Mouse (Mus musculus): ENCODE results near the gene Tmem52b.
"Not testable (repeated sequence)": the region's sequence is repeated elsewhere in the genome, so short reads cannot be mapped to it uniquely, and the experiment has no call there.

Tmem52b gene

DNA sequence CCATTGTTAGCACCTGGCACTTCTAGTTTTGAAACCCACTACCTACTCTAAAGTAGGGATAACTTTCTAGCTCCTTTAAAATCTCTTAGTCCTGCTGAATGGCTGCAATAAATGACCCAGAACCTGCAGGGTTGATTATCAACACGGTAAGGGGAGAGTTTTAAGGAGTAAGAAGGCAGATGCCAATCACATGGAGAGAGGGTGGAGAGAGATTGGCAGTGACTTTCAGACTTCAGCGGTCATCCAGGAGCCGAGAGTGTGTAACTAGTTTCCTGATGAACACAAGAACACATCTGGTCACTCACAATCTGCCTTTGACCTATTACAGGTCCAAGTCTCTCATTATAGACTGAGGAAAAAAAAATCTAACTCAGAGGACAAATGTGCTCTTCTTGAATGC lies at the start of gene Tmem52b:
TSS of gene Tmem52b (plus strand) at position 189 of the 400 bp plus-strand sequence.
- no peak for DNase-seq (ENCODE audit: extremely low spot score)

DNA sequence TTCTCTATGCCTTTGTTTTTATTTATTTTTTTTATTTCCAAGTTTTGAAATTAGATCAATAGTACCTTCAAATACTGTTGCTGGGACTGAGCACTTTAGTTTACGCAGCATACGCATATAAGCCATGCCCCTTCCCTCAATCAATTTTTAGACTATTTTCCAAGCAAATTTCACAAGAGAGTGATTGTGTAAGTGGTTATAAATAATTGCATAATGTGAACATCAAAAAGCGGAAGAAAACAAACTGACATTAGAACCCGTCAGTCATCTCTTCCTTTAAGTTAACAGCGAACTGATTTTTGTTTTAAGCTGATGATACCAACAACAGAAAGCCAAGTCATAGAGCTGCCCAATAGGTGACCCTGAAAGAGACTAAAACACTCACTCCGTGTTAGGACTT lies 41.0 kb upstream of the Tmem52b start:
- DNase-seq (ENCODE audit: extremely low spot score) = no peak

DNA sequence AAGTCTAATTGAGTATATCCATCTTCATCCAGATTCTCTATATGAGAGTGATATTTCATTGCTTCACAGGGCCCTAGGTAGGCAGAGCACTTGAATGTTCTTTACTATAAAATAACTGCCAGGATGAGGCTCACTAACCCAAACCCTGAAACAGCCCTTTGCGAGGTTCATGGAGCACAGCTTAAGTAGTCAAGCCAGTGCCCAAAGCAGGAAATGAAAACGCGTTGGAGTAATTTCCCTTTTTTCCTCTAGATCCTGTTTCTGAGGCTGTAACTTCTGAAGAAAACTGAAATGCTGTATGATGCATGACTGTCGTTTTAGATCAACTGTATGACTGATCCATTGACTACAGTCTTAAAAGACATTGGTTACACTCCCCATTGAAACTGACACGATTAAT lies 39.7 kb upstream of the Tmem52b start:
- no peak for DNase-seq (ENCODE audit: extremely low spot score)

DNA sequence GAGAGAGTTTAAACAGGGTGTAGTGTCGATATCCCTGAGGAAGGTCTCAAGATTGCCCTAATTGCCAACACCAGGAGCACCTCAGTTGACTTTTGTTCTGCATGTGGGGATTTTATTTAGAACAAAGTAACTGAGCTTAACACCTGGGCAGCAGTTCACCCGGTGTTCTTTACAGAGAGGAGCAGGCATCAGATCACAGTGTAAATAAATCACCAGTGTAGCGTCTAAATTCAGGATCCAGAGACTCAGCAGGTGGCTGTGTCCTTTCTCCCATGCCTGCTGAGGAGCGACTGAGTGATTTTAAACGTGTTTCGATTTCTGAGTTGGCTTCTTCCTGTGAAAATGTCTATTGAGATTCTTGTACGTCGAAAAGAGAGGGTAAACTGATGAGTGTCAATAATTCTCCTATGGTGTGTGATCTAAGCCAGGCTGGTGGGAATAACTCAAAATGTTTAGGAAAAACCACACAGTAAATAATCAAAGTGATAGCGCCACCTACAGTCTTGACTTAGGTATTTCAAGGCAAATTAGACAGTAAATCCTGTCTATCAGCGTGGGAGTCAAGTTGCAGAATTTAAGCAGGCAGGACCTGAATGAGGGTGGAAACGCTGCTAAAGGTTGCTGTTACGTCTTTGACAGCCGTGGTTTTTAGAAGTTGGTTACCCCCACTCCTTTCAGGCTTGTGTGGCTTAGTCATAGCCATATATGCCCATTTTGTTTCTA lies 35.8 kb upstream of the Tmem52b start:
- DNase-seq (ENCODE audit: extremely low spot score) = peak; percentile 39

DNA sequence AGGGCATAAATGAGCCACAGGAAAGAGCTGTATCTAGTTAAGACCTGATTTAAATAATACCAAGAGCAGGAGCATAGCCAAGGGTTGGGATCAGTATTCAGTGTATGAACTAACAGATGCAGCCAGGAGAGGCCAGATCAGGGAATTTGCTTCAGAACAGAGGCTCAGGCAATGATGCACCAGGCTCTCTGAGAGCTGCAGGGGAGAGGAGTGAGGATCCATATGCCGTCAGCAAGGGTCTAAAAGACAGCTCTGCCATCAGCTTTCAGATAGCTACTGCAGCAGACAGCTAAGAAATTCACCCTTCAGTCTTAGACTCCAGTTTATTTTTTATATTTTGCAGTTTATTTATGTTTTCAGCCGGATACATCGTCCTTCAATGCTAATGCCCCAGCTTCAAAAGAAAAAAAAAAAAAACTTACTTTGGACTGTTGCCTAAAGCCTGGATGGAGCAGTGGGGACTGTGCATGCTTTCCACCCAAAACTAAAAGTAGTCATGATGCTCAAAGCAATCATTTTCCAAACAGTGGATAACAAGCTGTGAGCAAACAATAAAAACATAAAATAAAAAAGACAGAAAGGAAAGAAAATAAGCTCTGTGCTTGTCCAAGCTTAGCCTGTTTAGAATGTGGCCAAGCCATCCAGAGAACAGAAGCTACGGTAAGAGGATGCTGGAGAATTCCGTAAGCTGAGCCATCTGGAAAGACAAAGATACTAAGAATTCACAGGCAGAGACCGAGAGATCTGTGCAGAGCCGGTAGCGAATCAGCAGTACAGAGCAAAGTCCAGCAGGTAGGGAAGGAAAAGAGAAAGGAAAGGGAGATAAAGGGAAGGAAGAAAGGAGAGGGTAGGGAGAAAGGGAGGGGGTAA lies 32.0 kb upstream of the Tmem52b start:
- DNase-seq (ENCODE audit: extremely low spot score) = no peak

DNA sequence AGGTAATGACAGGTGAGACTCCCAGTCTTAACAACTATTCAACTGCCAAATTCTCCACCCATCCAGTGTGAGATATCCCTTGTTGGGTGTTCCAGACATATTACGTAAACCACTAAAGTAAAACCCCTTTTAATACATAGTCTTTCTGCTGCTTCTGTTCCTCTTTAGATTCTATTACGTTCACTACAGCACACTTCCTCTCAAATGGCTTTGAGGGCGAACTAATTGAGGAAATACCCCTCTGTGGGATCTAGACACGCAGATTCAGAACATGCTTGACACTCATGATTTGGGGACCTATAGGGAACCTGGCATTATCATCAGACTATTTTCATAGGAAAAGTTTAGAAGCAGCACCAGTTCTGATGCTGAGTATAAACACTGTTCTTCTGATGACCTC lies 17.4 kb upstream of the Tmem52b start:
- DNase-seq (ENCODE audit: extremely low spot score) = no peak

DNA sequence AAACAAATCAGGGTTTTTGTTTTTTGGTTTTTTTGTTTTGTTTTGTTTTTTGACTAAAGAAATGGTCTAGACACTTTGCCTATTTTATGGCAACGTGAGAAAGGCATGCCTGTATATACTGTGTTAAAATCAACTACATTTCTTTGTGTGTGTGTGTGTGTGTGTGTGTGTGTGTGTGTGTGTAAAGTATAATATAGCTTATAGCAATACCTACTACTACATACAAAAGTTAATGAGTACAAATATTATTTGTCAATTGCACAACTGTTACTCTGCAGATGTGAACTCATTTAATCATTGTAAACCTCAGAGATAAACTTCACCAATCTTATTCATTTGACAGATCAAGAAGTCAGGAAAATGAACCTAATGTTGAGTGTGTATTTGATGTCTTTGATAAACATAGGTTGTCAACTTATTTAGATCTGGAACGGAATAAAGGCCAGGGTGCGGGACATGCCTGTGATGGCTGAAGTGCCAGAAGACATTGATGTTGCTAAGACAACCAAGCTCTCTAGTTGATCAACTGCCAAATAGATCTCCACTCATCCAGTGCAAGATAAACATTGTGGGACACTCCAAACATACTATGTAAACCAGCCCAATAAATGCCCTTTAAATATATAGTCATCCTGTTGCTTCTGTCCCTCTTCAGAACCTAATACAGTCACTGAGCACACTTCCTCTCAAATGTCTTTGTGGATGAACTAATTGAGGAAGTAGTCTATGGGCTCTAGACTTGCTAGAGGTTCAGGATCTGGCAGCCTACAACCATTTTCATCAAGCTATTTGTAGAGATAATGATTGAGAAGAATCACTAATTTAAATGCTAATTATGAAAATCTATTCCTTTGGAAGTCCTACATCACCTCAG lies 14.8 kb upstream of the Tmem52b start:
- DNase-seq (ENCODE audit: extremely low spot score) = no peak

DNA sequence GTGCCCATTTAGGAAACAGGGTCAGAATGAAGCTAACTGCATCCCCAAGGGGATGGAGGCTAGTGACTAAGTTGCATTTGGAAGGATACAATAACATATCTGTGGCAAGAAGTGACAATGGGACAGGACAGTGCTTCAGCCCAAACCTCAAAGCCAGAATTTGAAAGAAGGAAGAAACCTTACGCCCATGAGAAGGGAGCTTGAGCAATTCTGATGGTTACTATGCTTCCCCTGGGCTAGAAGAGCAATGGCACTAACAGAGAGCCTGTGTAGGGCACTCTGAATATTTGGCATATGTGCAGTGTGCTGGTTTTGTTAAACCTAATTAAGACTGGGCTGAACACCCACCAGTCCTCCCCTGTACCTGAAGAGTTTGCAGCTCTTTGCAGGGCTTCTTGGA lies 12.8 kb upstream of the Tmem52b start:
- DNase-seq (ENCODE audit: extremely low spot score) = not testable (repeated sequence)

DNA sequence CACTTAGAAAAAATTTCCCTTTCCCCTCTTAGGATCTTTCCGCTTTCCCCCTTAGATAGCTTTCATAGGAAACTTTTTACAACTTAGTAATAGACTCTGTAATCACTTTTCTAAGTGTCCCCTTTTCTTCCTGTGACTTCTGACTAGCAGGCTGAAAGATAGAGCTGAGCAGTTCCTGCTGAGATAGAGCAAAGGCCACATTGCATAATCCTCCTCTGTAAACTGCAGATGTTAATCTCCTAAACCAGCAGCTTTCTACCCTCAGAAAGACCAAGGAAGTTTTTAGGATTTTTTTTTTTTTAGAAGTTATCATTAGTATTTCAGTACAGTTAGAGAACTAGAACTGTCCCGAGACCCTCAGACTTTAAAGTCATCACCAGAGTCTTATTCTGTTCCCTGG lies 8.9 kb upstream of the Tmem52b start:
- DNase-seq (ENCODE audit: extremely low spot score) = no peak

DNA sequence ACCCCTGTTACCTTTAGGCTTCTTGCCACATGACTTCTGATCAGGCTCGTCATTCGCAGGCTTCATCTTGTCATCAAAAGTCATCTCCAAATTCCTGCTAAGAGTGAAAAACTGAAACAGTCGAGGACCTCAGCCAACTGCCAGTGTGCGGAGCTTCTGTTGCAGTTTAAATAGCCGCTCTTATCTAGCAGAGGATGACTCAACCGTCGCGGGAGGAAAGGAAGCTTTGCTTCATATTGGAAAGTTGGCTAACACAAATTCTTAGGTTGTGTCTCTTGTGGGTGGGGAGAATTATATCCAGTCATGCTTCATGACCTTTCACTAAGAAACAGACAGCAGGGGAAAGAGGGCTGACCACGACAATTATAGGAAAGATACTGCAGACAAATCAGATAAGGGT lies 5.3 kb upstream of the Tmem52b start, which contains the start of gene Olr1:
TSS of gene Olr1 (minus strand) at position 142 of the 400 bp plus-strand sequence.
- no peak for DNase-seq (ENCODE audit: extremely low spot score)

DNA sequence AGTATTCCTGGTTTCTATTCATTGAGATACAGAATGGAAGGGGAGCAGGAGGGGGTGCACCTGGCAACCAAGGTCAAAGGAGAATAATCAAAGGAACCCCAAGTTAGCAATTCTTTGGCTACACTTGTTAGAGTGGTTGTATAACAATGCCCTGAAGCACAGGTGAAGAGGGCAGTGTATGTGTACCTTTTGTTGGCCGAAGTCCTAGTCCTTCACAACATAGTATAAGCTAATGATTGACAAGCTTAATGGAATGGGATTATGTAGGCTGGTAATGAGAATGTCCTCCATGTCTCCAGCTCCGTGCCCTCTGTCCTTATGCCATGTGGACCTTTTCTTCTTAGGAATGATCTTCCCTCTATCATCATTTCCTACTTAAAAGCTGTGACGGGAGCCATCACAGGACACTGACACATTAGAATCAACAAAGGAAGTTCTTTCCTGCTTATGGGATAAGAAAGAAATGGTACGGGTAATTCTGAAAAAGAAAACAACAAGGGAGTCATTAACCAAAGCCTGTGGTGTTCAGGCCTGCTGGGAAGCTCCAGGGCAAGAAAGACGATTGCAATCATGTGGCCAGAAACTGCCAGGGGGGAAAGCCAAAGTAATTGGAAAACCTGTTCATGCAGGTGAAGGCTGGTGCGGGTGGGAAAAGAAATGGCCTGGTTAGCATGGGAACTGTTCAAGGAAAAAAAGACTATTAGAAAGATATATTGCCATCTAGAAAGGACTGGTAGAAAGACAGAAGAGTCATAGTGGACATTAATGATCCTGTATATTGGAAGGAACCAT lies 2.0 kb upstream of the Tmem52b start:
- no peak for DNase-seq (ENCODE audit: extremely low spot score)

DNA sequence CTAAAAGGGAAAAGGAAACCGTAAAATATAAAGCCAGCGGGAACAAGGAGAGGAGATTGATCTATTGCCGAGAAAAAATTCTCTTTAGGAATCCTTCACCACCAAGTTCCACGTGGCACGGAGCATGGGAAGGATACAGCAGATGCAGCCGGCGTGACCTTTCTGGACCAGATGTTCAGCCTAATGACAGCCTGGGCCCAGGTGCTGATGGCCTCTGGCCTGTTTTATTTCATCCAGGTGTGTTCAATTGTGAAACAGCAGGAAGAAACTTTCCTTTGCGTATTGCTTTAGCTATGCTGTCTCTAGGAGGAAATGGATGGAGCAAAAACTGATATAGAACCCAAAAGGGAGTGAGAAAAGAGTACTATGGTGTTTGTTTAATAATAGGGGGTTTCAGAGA lies 513 bp downstream of the Tmem52b start:
- no peak for DNase-seq (ENCODE audit: extremely low spot score)

DNA sequence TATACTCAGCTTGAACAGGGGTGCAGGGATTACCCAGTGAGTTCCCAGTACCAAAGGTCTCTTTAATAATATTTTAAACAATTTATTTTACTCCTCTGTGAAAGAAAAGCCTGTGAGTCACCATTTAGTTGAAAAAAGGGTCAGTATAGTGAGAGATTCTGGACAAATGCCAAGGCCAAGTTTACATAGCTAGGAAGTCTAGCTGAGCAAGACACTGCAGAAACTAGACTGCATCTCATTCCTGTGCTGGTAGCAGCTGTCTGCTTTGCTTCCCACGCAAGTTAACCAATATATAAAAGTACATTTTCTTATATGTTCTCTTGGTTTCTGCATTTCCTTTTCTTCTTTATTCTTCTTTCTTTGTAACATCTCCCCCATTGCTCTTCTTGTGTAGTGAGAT lies 1.1 kb downstream of the Tmem52b start:
- DNase-seq (ENCODE audit: extremely low spot score) = no peak

DNA sequence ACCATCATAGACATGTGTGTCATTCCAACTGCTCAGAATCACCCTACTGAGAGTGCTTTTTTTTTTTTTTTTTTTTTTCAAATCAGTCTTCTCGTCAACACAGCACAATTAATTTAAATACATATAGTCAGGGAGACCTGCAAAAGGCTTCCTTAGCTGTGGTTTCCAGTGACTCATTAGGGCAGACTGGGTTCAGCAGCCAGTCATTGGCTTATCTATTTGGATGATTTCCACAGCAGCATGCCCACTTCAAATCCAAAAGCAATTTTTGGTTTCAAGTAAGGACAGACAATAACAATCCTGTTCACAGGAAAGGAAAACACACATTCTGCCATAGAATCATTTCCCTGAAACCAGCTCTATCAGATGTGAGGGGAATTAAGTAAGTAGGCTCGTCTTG lies 2.0 kb downstream of the Tmem52b start:
- no peak for DNase-seq (ENCODE audit: extremely low spot score)

DNA sequence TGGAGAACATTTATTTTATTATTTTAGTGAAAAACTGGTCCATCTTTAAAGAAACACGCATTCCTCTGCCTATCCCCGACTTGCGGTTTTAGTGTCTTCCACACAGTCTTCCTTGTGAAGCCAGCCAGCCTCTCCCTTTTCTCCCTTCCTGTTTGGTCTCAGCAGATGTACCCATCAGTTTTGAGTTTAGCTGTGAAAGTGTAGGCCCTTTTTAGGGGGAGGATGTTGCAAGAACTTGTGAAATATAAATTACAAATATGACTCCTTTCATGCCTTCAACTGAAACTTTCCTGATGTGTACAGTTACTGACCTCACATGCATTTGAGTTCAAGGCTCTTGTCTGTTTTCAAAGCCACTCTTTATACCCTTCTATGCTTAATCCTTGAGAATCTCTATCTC lies 2.7 kb downstream of the Tmem52b start:
- no peak for DNase-seq (ENCODE audit: extremely low spot score)

DNA sequence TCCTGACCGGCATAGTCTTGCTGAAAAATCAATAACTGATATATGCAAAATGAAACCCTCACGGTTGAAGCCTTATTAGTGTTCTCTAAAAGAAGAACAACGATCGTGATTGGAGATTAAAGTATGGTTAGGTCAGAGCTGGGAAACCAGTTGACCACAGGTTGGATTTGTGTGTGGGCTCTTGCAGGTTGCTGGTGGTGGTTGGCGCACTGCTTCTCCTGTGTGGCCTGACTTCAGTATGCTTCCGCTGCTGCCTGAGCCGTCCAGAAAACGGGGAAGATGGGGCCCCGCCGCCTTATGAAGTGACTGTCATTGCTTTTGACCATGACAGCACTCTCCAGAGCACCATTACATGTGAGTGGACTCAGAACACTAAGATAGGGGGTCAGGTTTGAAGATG lies 4.0 kb downstream of the Tmem52b start:
- no peak for DNase-seq (ENCODE audit: extremely low spot score)

DNA sequence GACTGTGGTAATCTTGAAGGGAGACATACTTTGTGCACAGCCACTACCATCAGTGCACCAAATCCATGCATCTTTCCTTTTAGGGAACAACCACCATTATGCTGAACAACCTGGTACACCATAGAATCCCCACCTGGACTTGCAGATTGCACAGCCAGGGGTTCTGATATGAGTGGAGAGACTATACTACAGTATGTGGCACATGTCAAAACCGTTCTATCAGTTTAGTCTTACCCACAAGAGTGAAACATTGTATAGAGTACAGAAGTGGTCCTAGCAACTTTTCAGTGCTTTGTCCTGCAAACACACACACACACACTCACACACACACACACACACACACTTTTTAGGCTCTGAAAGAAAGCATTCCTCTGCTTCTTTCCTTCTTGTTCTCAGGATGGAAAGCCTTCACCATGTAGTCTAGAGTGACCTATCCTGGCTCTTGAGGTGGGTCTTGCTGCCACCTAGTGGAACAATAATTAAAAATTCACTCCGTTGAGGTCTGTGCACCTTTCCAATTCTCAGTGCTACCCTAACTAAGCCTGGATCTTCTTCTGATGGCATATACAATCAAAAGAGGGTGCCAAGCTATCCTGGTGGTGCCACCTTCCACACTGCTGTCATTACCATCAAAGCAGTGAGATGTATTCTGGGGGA lies 5.5 kb downstream of the Tmem52b start:
- DNase-seq (ENCODE audit: extremely low spot score) = peak; percentile 20

DNA sequence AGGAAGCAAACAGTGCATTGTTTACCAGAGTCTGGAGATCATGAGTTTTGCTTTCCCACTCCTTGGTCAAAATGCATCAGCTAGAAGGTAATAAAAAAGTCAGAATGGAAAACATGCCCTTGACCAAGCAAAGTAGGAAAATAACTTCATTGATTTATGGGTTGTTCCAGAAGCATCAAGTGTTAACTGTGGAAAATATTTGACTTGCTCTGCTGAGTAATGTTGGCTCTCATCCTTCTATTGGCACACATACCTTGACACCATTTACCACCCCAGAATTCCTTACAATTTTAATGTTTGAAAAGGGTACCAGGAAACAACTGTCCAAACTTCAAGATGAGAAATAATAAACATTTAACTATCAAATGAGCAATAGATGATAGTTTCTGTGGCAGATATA lies 13.7 kb downstream of the Tmem52b start:
- DNase-seq (ENCODE audit: extremely low spot score) = no peak

DNA sequence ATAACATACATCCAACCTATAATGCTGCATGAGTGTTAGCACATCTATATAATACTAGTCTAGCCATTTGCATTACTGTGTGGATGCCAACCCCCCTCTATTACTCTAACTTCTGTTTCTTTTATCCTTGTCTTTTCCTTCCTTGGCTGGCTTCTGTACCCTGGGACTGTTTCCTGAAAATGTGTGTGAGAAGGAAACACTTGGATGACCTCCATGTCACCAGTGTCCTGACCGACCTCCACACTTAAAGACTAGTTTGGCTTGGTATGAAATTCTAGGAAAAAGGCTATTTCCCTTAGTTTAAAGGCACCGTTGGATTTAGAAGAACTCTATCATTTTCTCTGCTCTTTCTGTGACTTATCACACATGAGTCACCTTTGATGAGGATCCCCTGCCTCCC lies 15.1 kb downstream of the Tmem52b start:
- DNase-seq (ENCODE audit: extremely low spot score) = no peak

DNA sequence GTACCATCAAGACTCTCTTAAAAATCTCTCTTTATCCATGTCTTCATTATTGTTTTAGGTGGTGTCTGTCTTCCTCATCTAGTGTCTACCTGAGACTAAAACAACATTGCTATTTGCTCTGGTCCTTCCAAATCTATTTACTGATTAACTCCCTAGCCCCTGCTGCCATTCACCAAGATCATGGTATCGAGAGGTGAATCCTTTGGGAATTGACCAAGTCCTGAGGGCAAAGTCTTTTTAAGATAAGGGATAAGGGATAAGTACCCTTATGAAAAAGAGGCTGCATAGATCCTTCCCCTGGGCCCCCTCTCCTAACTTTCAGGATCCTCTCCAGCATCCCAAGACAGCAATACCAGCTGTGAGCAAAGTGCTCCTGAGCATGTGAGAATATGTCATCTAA lies 17.2 kb downstream of the Tmem52b start:
- no peak for DNase-seq (ENCODE audit: extremely low spot score)

DNA sequence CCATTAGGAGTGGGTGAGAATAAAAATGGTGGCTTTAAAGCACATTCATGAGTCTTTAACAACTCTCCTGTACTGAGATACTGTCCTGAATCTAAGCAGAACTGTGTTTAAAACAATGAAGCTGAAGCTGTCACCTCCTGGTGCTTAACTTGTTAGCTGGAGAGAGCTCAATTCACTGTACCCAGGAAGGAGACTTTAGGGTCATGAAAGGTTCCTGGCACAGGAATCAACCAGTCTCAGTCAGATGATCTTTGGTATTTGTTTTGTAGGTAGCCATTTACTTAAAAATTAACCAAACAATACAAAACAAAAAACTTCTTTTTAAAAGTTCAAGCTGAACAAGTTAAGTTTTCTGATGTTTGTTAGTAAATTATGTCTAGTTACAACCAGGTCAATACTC lies 17.9 kb downstream of the Tmem52b start:
- no peak for DNase-seq (ENCODE audit: extremely low spot score)
